Mouse (Mus musculus) MEL (cell line): ENCODE measurements around the gene Slfn5. TPM values are rescaled to one million over a fixed set of nuclear protein-coding genes. Genes with fewer than 3 reads are reported as not detected.

Experiments used
- DNase-seq: peaks from one replicate; pipeline ENCODE4 v3.0.0; 2011; ENCODE audit warnings: low read depth, low spot score
- H3K27ac ChIP-seq: 2 replicates; pipeline ENCODE4 v1.5.1; 2012; ENCODE audit warnings: low read depth, mild to moderate bottlenecking, control low read depth, low read length, moderate library complexity; ENCODE audit not compliant: control insufficient read depth
- H3K27me3 ChIP-seq, 2 experiments: fragments of 150-350 bp in 1 of 2; sonication (generic) in 1 of 2; 2 replicates each; pipeline ENCODE4 v1.6.1; 2012; ENCODE audit warnings: low read length in 2 of 2, mild to moderate bottlenecking in 2 of 2, improper control_type of control experiment in 1 of 2, moderate library complexity in 1 of 2; ENCODE audit not compliant: insufficient read depth in 2 of 2, control insufficient read depth in 1 of 2
- H3K36me3 ChIP-seq, 2 experiments: 2 replicates each; pipeline ENCODE4 v1.6.1; 2012 to 2014; ENCODE audit warnings: low read length in 2 of 2, improper control_type of control experiment in 1 of 2, inconsistent platforms in 1 of 2, mild to moderate bottlenecking in 1 of 2; ENCODE audit not compliant: insufficient read depth in 2 of 2, control insufficient read depth in 1 of 2
- H3K4me1 ChIP-seq, 2 experiments: fragments of 150-350 bp in 1 of 2; sonication (generic) in 1 of 2; 2 replicates each; pipeline ENCODE4 v1.6.1; 2012; ENCODE audit warnings: low read length in 2 of 2, improper control_type of control experiment in 1 of 2, mild to moderate bottlenecking in 1 of 2; ENCODE audit not compliant: insufficient read depth in 2 of 2, control insufficient read depth in 1 of 2
- H3K4me3 ChIP-seq, 2 experiments: fragments of 150-350 bp in 1 of 2; sonication (generic) in 1 of 2; 2 replicates each; pipeline ENCODE4 v1.5.1; 2012; ENCODE audit warnings: low read depth in 2 of 2, low read length in 2 of 2, mild to moderate bottlenecking in 2 of 2, moderate library complexity in 2 of 2, control low read depth in 1 of 2, improper control_type of control experiment in 1 of 2; ENCODE audit not compliant: control insufficient read depth in 1 of 2, insufficient read depth in 1 of 2
- H3K79me2 ChIP-seq: 2 replicates; pipeline ENCODE4 v1.6.1; 2012; ENCODE audit warnings: mild to moderate bottlenecking, low read length, moderate library complexity; ENCODE audit not compliant: control insufficient read depth, poor library complexity, insufficient read depth
- H3K9ac ChIP-seq: 2 replicates; pipeline ENCODE4 v1.6.1; 2012; ENCODE audit warnings: low read depth, mild to moderate bottlenecking, control low read depth, low read length, moderate library complexity; ENCODE audit not compliant: control insufficient read depth, poor library complexity, severe bottlenecking
- H3K9me3 ChIP-seq: fragments of 150-350 bp; sonication (generic); replicated peaks from 2 replicates; pipeline ENCODE4 v1.6.1; 2012; ENCODE audit warnings: mild to moderate bottlenecking, low read length, improper control_type of control experiment, moderate library complexity; ENCODE audit not compliant: insufficient read depth
- CHD1 ChIP-seq: IDR thresholded peaks from 2 replicates; pipeline ENCODE4 v1.6.1; 2012; ENCODE audit warnings: low read depth, mild to moderate bottlenecking, inconsistent platforms, low read length, improper control_type of control experiment
- CHD2 ChIP-seq: IDR thresholded peaks from 2 replicates; pipeline ENCODE4 v1.6.1; 2011; ENCODE audit warnings: low read length, improper control_type of control experiment
- CTCF ChIP-seq, 3 experiments: IDR thresholded peaks in 2 of 3; conservative IDR thresholded peaks in 1 of 3; 2 replicates each; pipeline ENCODE4 v1.5.1; 2011 to 2012; ENCODE audit warnings: low read length in 3 of 3, low read depth in 2 of 3, mild to moderate bottlenecking in 2 of 3, improper control_type of control experiment in 1 of 3, inconsistent platforms in 1 of 3, mixed read lengths in 1 of 3, moderate library complexity in 1 of 3; ENCODE audit not compliant: control insufficient read depth in 1 of 3, insufficient read depth in 1 of 3, poor library complexity in 1 of 3, severe bottlenecking in 1 of 3
- E2F4 ChIP-seq: IDR thresholded peaks from 2 replicates; pipeline ENCODE4 v1.6.1; 2011; ENCODE audit warnings: low read depth, low read length, improper control_type of control experiment, borderline replicate concordance
- ELF1 ChIP-seq: IDR thresholded peaks from 2 replicates; pipeline ENCODE4 v1.6.1; 2014; ENCODE audit warnings: low read depth, mild to moderate bottlenecking, inconsistent platforms, low read length, improper control_type of control experiment, moderate library complexity
- ETS1 ChIP-seq: IDR thresholded peaks from 2 replicates; pipeline ENCODE4 v1.6.1; 2012; ENCODE audit warnings: low read depth, mild to moderate bottlenecking, inconsistent platforms, low read length, improper control_type of control experiment, moderate library complexity
- GABPA ChIP-seq: IDR thresholded peaks from 2 replicates; pipeline ENCODE4 v1.6.1; 2012; ENCODE audit warnings: low read depth, mild to moderate bottlenecking, inconsistent platforms, low read length, improper control_type of control experiment, moderate library complexity
- JUND ChIP-seq: IDR thresholded peaks from 2 replicates; pipeline ENCODE4 v1.6.1; 2011; ENCODE audit warnings: low read depth, mild to moderate bottlenecking, improper control_type of control experiment, low read length
- MAFK ChIP-seq: IDR thresholded peaks from 2 replicates; pipeline ENCODE4 v1.6.1; 2011; ENCODE audit warnings: low read depth, mild to moderate bottlenecking, low read length, improper control_type of control experiment, borderline replicate concordance
- MAZ ChIP-seq: IDR thresholded peaks from 2 replicates; pipeline ENCODE4 v1.6.1; 2012; ENCODE audit warnings: low read depth, mild to moderate bottlenecking, inconsistent platforms, low read length, improper control_type of control experiment
- MEF2A ChIP-seq: IDR thresholded peaks from 2 replicates; pipeline ENCODE4 v1.6.1; 2014; ENCODE audit warnings: low read depth, mild to moderate bottlenecking, inconsistent platforms, low read length, improper control_type of control experiment; ENCODE audit not compliant: poor library complexity, insufficient replicate concordance, severe bottlenecking; ENCODE audit errors: extremely low read depth
- MXI1 ChIP-seq: IDR thresholded peaks from 2 replicates; pipeline ENCODE4 v1.6.1; 2011; ENCODE audit warnings: mild to moderate bottlenecking, low read depth, low read length, improper control_type of control experiment
- MYB ChIP-seq: IDR thresholded peaks from 2 replicates; pipeline ENCODE4 v1.6.1; 2011; ENCODE audit warnings: mild to moderate bottlenecking, low read depth, low read length, improper control_type of control experiment
- MYC ChIP-seq: IDR thresholded peaks from 2 replicates; pipeline ENCODE4 v1.6.1; 2011; ENCODE audit warnings: low read depth, mild to moderate bottlenecking, low read length, improper control_type of control experiment, moderate library complexity
- NELFE ChIP-seq: IDR thresholded peaks from 2 replicates; pipeline ENCODE4 v1.6.1; 2011; ENCODE audit warnings: low read depth, low read length, improper control_type of control experiment
- POLR2AphosphoS2 ChIP-seq: IDR thresholded peaks from 2 replicates; pipeline ENCODE4 v1.6.1; 2011; ENCODE audit warnings: low read length, improper control_type of control experiment
- POLR2AphosphoS5 ChIP-seq: IDR thresholded peaks from 2 replicates; pipeline ENCODE4 v1.6.1; 2012; ENCODE audit warnings: low read depth, borderline replicate concordance, mild to moderate bottlenecking, inconsistent platforms, low read length, moderate library complexity, mixed read lengths
- RAD21 ChIP-seq: IDR thresholded peaks from 2 replicates; pipeline ENCODE4 v1.6.1; 2011; ENCODE audit warnings: mild to moderate bottlenecking, low read depth, low read length, improper control_type of control experiment
- SIN3A ChIP-seq: IDR thresholded peaks from 2 replicates; pipeline ENCODE4 v1.6.1; 2012; ENCODE audit warnings: low read length, improper control_type of control experiment, inconsistent platforms
- SMC3 ChIP-seq: IDR thresholded peaks from 2 replicates; pipeline ENCODE4 v1.6.1; 2011; ENCODE audit warnings: low read depth, low read length, improper control_type of control experiment
- TAL1 ChIP-seq: IDR thresholded peaks from 2 replicates; pipeline ENCODE4 v1.6.1; 2012; ENCODE audit warnings: mild to moderate bottlenecking, inconsistent platforms, low read length, moderate library complexity, mixed read lengths
- TCF12 ChIP-seq: IDR thresholded peaks from 2 replicates; pipeline ENCODE4 v1.6.1; 2014; ENCODE audit warnings: low read depth, mild to moderate bottlenecking, inconsistent platforms, low read length, improper control_type of control experiment, moderate library complexity
- UBTF ChIP-seq: IDR thresholded peaks from 2 replicates; pipeline ENCODE4 v1.6.1; 2012; ENCODE audit warnings: low read depth, mild to moderate bottlenecking, inconsistent platforms, low read length, improper control_type of control experiment, moderate library complexity, borderline replicate concordance; ENCODE audit not compliant: insufficient read depth
- USF1 ChIP-seq: IDR thresholded peaks from 2 replicates; pipeline ENCODE4 v1.6.1; 2014; ENCODE audit warnings: low read depth, mild to moderate bottlenecking, inconsistent platforms, low read length, improper control_type of control experiment, moderate library complexity
- ZMIZ1 ChIP-seq: IDR thresholded peaks from 2 replicates; pipeline ENCODE4 v1.6.1; 2012; ENCODE audit warnings: low read depth, mild to moderate bottlenecking, inconsistent platforms, low read length, improper control_type of control experiment, moderate library complexity
- polyA plus RNA-seq, 2 experiments: library from polyadenylated mRNA; stranded (reverse) in 1 of 2; unstranded in 1 of 2; fragments of >175 nt in 1 of 2; fragments of >200 nt in 1 of 2; gene quantifications; 2 replicates each; pipeline versions ENCODE4 v1.2.1 to v1.2.4; 2012; ENCODE audit warnings: low replicate concordance in 2 of 2, low read depth in 1 of 2; ENCODE audit not compliant: insufficient read length in 2 of 2, insufficient read depth in 1 of 2, missing spikeins in 1 of 2
- total RNA-seq: library from RNA; depleted of rRNA; stranded (reverse); fragments of 300-350 nt; gene quantifications from 2 replicates; pipeline ENCODE4 v1.2.3, GENCODE M21; 2012

The Slfn5 gene
- total and polyA plus RNA-seq, 3 experiments: 0.67 to 3.6 TPM; not detected in 1

DNA sequence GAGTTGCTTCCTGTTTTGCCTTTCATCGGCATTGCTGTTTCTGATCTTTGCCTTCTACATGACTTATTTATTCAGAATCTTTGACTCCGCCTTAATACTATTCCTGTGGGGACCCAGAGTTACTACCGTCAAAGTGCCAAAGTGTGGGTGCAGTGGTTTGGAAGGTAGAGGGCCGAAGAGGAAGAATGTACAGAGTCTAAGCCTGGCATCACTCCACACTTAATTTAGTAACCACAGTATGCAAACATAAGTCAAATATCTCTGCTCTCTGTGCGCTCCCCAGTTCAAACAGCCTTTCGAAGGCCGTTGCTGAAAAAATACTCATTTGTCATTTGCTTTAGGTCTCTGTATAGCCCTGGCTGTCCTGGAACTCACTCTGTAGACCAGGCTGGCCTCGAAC, 11.1 kb downstream of the Slfn5 start:
- H3K9ac ChIP-seq: no peak overlapping the region
- no peak overlapping the region for H3K27ac ChIP-seq
- no peak for DNase-seq
- peaks cover 12 to 22% of the 10 kb centered on the region in 2 experiments; a peak in 3 of 4 replicates for H3K27me3 ChIP-seq
- H3K79me2 ChIP-seq: no peaks in the 10 kb centered on the region
- peaks cover 0 to 3% of the 10 kb centered on the region in 2 experiments; a peak in 1 of 4 replicates for H3K36me3 ChIP-seq
- 0 out of 4 replicates have a peak, but pooled peaks cover 0 to 4% of the 10 kb centered on the region in 2 experiments for H3K4me1 ChIP-seq
- H3K4me3 ChIP-seq: no peak overlapping the region
- no peaks in the 10 kb centered on the region for H3K9me3 ChIP-seq
- TF ChIP-seq UBTF (no peak), CHD1 (no peak), CTCF (IDR thresholded peaks at IDR 0.05 in 2 of 3, conservative IDR thresholded peaks at IDR 0.05 in 1 of 3; ENCODE audit: control insufficient read depth in 1 of 3, insufficient read depth in 1 of 3, low read depth in 2 of 3, low read length in 3 of 3, poor library complexity in 1 of 3, severe bottlenecking in 1 of 3) (no peak), ELF1 (no peak), MAZ (no peak), USF1 (no peak), ETS1 (no peak), MYB (no peak), CHD2 (no peak), MAFK (no peak), SMC3 (no peak), MXI1 (no peak), TAL1 (no peak), MEF2A (no peak), JUND (no peak), MYC (no peak)

DNA sequence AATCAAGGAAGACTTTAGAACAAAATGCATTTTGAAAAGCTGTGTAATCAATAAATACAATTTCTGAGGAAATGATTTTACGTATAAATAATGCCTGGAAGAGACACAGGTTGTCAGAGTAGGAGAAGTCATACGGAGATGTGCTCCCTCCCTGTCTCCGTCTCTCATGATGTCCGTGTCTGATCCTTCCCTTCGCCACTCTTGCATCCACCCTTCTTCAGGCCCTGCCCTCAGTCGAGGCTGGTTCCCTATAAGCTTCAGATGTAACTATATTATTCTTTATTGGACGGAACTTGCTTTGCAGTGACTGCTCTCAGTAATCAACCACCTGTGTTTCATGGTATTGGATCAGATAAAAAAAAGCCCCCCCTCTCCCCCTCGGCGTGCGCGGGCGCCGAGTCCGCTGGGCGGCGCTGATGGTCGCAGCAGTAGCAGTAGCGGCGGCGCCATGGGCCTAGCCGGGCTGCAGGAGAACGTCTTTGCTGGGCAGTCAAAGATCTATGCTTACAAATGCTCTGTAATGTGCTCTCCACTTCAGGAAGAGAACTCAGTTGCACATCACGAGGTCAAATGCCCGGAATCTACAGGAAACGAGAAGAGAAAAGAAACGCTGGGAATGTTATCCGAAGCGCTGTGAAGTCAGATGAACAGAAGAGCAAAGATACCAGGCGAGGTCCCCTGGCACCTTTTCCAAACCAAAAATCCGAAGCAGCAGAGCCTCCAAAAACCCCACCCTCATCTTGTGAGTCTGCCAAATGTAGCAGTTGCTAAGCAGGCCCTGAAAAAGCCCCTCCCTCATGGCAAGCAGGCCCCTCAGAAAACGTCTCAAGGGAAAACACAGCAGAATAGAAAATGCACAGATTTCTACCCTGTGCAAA, 19.8 kb downstream of the Slfn5 start:
- no peak for DNase-seq
- no peak overlapping the region for H3K9ac ChIP-seq
- H3K4me1 ChIP-seq: no peaks in the 10 kb centered on the region

More for the DNA sequence above, 19.8 kb downstream of the Slfn5 start:
- Histone ChIP-seq H3K4me3 (no peak overlapping the region), H3K27ac (no peak overlapping the region), H3K27me3 (peaks cover 26 to 37% of the 10 kb centered on the region in 2 experiments), H3K9me3 (no peaks in the 10 kb centered on the region), H3K36me3 (no peaks in the 10 kb centered on the region), H3K79me2 (no peaks in the 10 kb centered on the region)
- TF ChIP-seq SIN3A (no peak), MYC (no peak), MYB (no peak), POLR2AphosphoS5 (no peak), NELFE (no peak), CHD1 (no peak), ZMIZ1 (no peak), ETS1 (no peak), MAZ (no peak), RAD21 (no peak), E2F4 (no peak), USF1 (no peak), GABPA (no peak), CTCF (IDR thresholded peaks at IDR 0.05 in 2 of 3, conservative IDR thresholded peaks at IDR 0.05 in 1 of 3; ENCODE audit: control insufficient read depth in 1 of 3, insufficient read depth in 1 of 3, low read depth in 2 of 3, low read length in 3 of 3, poor library complexity in 1 of 3, severe bottlenecking in 1 of 3) (no peak), ELF1 (no peak), TAL1 (no peak), POLR2AphosphoS2 (no peak), TCF12 (no peak)
